Mouse (Mus musculus): ENCODE data around the gene Capn7. TPM values are rescaled to one million over a fixed set of nuclear protein-coding genes. Genes with fewer than 3 reads are reported as not detected.

The Capn7 gene
- polyA plus RNA-seq, 1 experiment: 9.3 TPM

- no peak overlapping the region for H3ac ChIP-seq (ENCODE audit: control insufficient read depth, insufficient read length)
These were observed 66.3 kb downstream of the Capn7 start for GRCm38 (mm10) chr14:31402693-31403092.

GRCm38 (mm10) chr14:31403556-31403955, 67.1 kb downstream of the Capn7 start:
- Histone ChIP-seq H3ac (ENCODE audit: control insufficient read depth, insufficient read length) (no peak overlapping the region), H3K27me3 (ENCODE audit: control insufficient read depth, insufficient read depth, insufficient read length) (no peaks in the 10 kb centered on the region), H3K4me2 (ENCODE audit: low read depth) (peak overlapping the region; percentile 69), H3K79me2 (ENCODE audit: control insufficient read depth, insufficient read depth) (no peaks in the 10 kb centered on the region), H3K36me3 (ENCODE audit: control insufficient read depth, insufficient read depth) (no peaks in the 10 kb centered on the region), H3K4me3 (no peak overlapping the region)
- TF ChIP-seq USF1 (IDR thresholded peaks at IDR 0.05; ENCODE audit: low read depth) (no peak), POLR2AphosphoS2 (IDR thresholded peaks at IDR 0.05; ENCODE audit: insufficient read length, low read depth) (no peak), MAX (IDR thresholded peaks at IDR 0.05; ENCODE audit: low read depth) (no peak), E2F4 (IDR thresholded peaks at IDR 0.05; ENCODE audit: insufficient read depth) (no peak), MYOD1 (IDR thresholded peaks at IDR 0.05; ENCODE audit: control insufficient read depth in 1 of 3, insufficient read length in 2 of 3, low read depth in 2 of 3) (no peak), MYOG (IDR thresholded peaks at IDR 0.05; ENCODE audit: control insufficient read depth in 1 of 3, insufficient read depth in 1 of 3, insufficient read length in 2 of 3, low read depth in 2 of 3) (no peak), TCF3 (IDR thresholded peaks at IDR 0.05; ENCODE audit: insufficient read length, low read depth) (no peak)

More at GRCm38 (mm10) chr14:31402693-31403092, 66.3 kb downstream of the Capn7 start:
- Histone ChIP-seq H3K79me2 (ENCODE audit: control insufficient read depth, insufficient read depth) (no peaks in the 10 kb centered on the region), H3K4me3 (no peak overlapping the region), H3K27me3 (ENCODE audit: control insufficient read depth, insufficient read depth, insufficient read length) (no peaks in the 10 kb centered on the region), H3K4me2 (ENCODE audit: low read depth) (no peak overlapping the region), H3K36me3 (ENCODE audit: control insufficient read depth, insufficient read depth) (no peaks in the 10 kb centered on the region)
- no peak for TF ChIP-seq REST (IDR thresholded peaks at IDR 0.05; ENCODE audit: insufficient read depth, insufficient read length)
- TF ChIP-seq TCF3 (IDR thresholded peaks at IDR 0.05; ENCODE audit: insufficient read length, low read depth): no peak
- TF ChIP-seq POLR2A (IDR thresholded peaks at IDR 0.05; ENCODE audit: insufficient read length, low read depth): no peak
- TF ChIP-seq CEBPB (IDR thresholded peaks at IDR 0.05; ENCODE audit: insufficient read depth, poor library complexity, severe bottlenecking): no peak
- TF ChIP-seq MYOG (IDR thresholded peaks at IDR 0.05; ENCODE audit: control insufficient read depth in 1 of 3, insufficient read depth in 1 of 3, insufficient read length in 2 of 3, low read depth in 2 of 3): no peak
- no peak for TF ChIP-seq MAX (IDR thresholded peaks at IDR 0.05; ENCODE audit: low read depth)
- no peak for TF ChIP-seq SRF (IDR thresholded peaks at IDR 0.05; ENCODE audit: control insufficient read depth, insufficient read length, low read depth)
- TF ChIP-seq TCF12 (IDR thresholded peaks at IDR 0.05; ENCODE audit: insufficient read depth, poor library complexity, severe bottlenecking): no peak

- TF ChIP-seq E2F4 (IDR thresholded peaks at IDR 0.05; ENCODE audit: insufficient read depth) (no peak), SRF (IDR thresholded peaks at IDR 0.05; ENCODE audit: control insufficient read depth, insufficient read length, low read depth) (no peak), REST (IDR thresholded peaks at IDR 0.05; ENCODE audit: insufficient read depth, insufficient read length) (no peak), MAX (IDR thresholded peaks at IDR 0.05; ENCODE audit: low read depth) (no peak)
- peak overlapping the region; percentile 69 for H3K4me2 ChIP-seq (ENCODE audit: low read depth)
- H3K27me3 ChIP-seq (ENCODE audit: control insufficient read depth, insufficient read depth, insufficient read length): no peaks in the 10 kb centered on the region
These were observed 67.6 kb downstream of the Capn7 start for GRCm38 (mm10) chr14:31403995-31404394.

GRCm38 (mm10) chr14:31404663-31405062, 68.2 kb downstream of the Capn7 start:
- Histone ChIP-seq H3ac (ENCODE audit: control insufficient read depth, insufficient read length) (no peak overlapping the region), H3K36me3 (ENCODE audit: control insufficient read depth, insufficient read depth) (no peaks in the 10 kb centered on the region), H3K79me2 (ENCODE audit: control insufficient read depth, insufficient read depth) (no peaks in the 10 kb centered on the region), H3K4me3 (no peak overlapping the region), H3K4me2 (ENCODE audit: low read depth) (peak overlapping the region; percentile 69), H3K27me3 (ENCODE audit: control insufficient read depth, insufficient read depth, insufficient read length) (no peaks in the 10 kb centered on the region)
- TF ChIP-seq CEBPB (IDR thresholded peaks at IDR 0.05; ENCODE audit: insufficient read depth, poor library complexity, severe bottlenecking) (no peak), TCF12 (IDR thresholded peaks at IDR 0.05; ENCODE audit: insufficient read depth, poor library complexity, severe bottlenecking) (no peak), E2F4 (IDR thresholded peaks at IDR 0.05; ENCODE audit: insufficient read depth) (no peak), REST (IDR thresholded peaks at IDR 0.05; ENCODE audit: insufficient read depth, insufficient read length) (no peak), TCF3 (IDR thresholded peaks at IDR 0.05; ENCODE audit: insufficient read length, low read depth) (no peak)

More at GRCm38 (mm10) chr14:31403995-31404394, 67.6 kb downstream of the Capn7 start:
- Histone ChIP-seq H3K36me3 (ENCODE audit: control insufficient read depth, insufficient read depth) (no peaks in the 10 kb centered on the region), H3K79me2 (ENCODE audit: control insufficient read depth, insufficient read depth) (no peaks in the 10 kb centered on the region), H3K4me3 (no peak overlapping the region), H3ac (ENCODE audit: control insufficient read depth, insufficient read length) (no peak overlapping the region)

DNA sequence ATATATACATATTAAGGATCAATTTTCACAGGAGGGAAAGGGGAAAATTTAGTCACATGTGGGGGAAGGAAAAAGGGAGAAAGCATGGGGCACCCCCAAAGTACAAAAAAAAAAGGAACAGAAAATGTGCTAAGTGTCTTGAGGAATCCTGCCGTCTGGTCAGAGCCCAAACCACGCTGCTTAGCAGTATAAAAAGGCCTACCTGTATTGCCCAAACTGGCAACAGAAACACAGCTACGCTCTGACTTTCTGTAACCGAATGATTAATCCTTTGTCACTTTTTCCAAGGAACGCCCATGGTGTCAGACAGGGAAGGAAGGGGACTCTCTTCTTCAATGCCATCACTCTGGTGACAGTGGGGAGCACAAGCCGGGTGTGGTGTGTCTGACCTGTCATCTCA, 69.2 kb downstream of the Capn7 start:
- no peaks in the 10 kb centered on the region for H3K27me3 ChIP-seq (ENCODE audit: control insufficient read depth, insufficient read depth, insufficient read length)
- H3K4me2 ChIP-seq (ENCODE audit: low read depth): no peak overlapping the region
- no peaks in the 10 kb centered on the region for H3K79me2 ChIP-seq (ENCODE audit: control insufficient read depth, insufficient read depth)
- H3K4me3 ChIP-seq: no peak overlapping the region
- no peaks in the 10 kb centered on the region for H3K36me3 ChIP-seq (ENCODE audit: control insufficient read depth, insufficient read depth)
- TF ChIP-seq MAX (IDR thresholded peaks at IDR 0.05; ENCODE audit: low read depth) (no peak), MYOD1 (IDR thresholded peaks at IDR 0.05; ENCODE audit: control insufficient read depth in 1 of 3, insufficient read length in 2 of 3, low read depth in 2 of 3) (no peak), POLR2A (IDR thresholded peaks at IDR 0.05; ENCODE audit: insufficient read length, low read depth) (no peak), SRF (IDR thresholded peaks at IDR 0.05; ENCODE audit: control insufficient read depth, insufficient read length, low read depth) (no peak), E2F4 (IDR thresholded peaks at IDR 0.05; ENCODE audit: insufficient read depth) (no peak)
- no peak overlapping the region for H3ac ChIP-seq (ENCODE audit: control insufficient read depth, insufficient read length)
